Mouse (Mus musculus) olfactory bulb, adult 2 months (tissue): ENCODE data around the gene Slpi.

Source experiments
- CTCF ChIP-seq: fragments of 200-500 bp; IDR thresholded peaks from 2 replicates; pipeline ENCODE4 v1.5.1; 2012; ENCODE audit warnings: low read depth, mild to moderate bottlenecking, low read length, moderate library complexity; ENCODE audit not compliant: insufficient read depth
- POLR2A ChIP-seq: fragments of 200-500 bp; IDR thresholded peaks from 2 replicates; pipeline ENCODE4 v1.6.1; 2012; ENCODE audit warnings: mild to moderate bottlenecking, low read depth, low read length, moderate library complexity; ENCODE audit not compliant: insufficient read depth

GRCm38 (mm10) chr2:164426952-164427351, 38.1 kb upstream of the Slpi start:
- TF ChIP-seq CTCF (no peak), POLR2A (no peak)
